Mouse (Mus musculus): ENCODE measurements around the gene Hyal2. TPM values are rescaled to one million over a fixed set of nuclear protein-coding genes. Genes with fewer than 3 reads are reported as not detected.

Hyal2 gene
- total and polyA plus RNA-seq, 3 experiments, result 40.2 to 43.6 (median 40.8) TPM

- WGBS, result 45% methylated on average over 4 of the region's 4 CpGs
- Histone ChIP-seq H3K9ac (ENCODE audit: low read depth, low read length) (no peak overlapping the region), H3K36me3 (ENCODE audit: control insufficient read depth, insufficient read depth, low read length) (peaks cover 10% of the 10 kb centered on the region), H3K27me3 (ENCODE audit: control insufficient read depth, insufficient read depth, low read length) (no peaks in the 10 kb centered on the region), H3K27ac (no peak overlapping the region), H3K79me2 (replicated peaks; ENCODE audit: control insufficient read depth, insufficient read depth, low read length) (no peaks in the 10 kb centered on the region), H3K4me3 (no peak overlapping the region), H3K4me1 (ENCODE audit: control insufficient read depth, insufficient read depth, low read length) (peaks cover 34% of the 10 kb centered on the region)
- intact Hi-C loops (cut with DNase I), result no loop called here
- no peak for DNase-seq
- TF ChIP-seq POLR2A (IDR thresholded peaks at IDR 0.05; ENCODE audit: insufficient read depth, low read depth, low read length) (no peak), CTCF (IDR thresholded peaks at IDR 0.05) (no peak), EP300 (IDR thresholded peaks at IDR 0.05; ENCODE audit: insufficient read depth, low read depth, low read length) (no peak)
Measured at GRCm38 (mm10) chr9:107615035-107615434, 47.3 kb downstream of the Hyal2 start.

- Histone ChIP-seq H3K36me3 (ENCODE audit: control insufficient read depth, insufficient read depth, low read length) (peaks cover 17% of the 10 kb centered on the region), H3K4me1 (ENCODE audit: control insufficient read depth, insufficient read depth, low read length) (peaks cover 35% of the 10 kb centered on the region), H3K79me2 (replicated peaks; ENCODE audit: control insufficient read depth, insufficient read depth, low read length) (no peaks in the 10 kb centered on the region; the same call in 1 of the 2 replicates), H3K9ac (ENCODE audit: low read depth, low read length) (no peak overlapping the region), H3K27ac (peak overlapping the region; percentile 76), H3K27me3 (ENCODE audit: control insufficient read depth, insufficient read depth, low read length) (no peaks in the 10 kb centered on the region), H3K4me3 (no peak overlapping the region)
- TF ChIP-seq POLR2A (IDR thresholded peaks at IDR 0.05; ENCODE audit: insufficient read depth, low read depth, low read length) (no peak), CTCF (IDR thresholded peaks at IDR 0.05) (peak; percentile 43)
- WGBS, result 72% methylated on average over 2 of the region's 2 CpGs
- no peak for DNase-seq
- intact Hi-C loops (cut with DNase I), result no loop called here
Measured at GRCm38 (mm10) chr9:107617461-107617860, 49.7 kb downstream of the Hyal2 start.

- H3K79me2 ChIP-seq (replicated peaks; ENCODE audit: control insufficient read depth, insufficient read depth, low read length), result no peaks in the 10 kb centered on the region; the same call in 1 of the 2 replicates
- H3K4me1 ChIP-seq (ENCODE audit: control insufficient read depth, insufficient read depth, low read length), result peaks cover 35% of the 10 kb centered on the region
- H3K36me3 ChIP-seq (ENCODE audit: control insufficient read depth, insufficient read depth, low read length), result peaks cover 17% of the 10 kb centered on the region
- 38% methylated on average over 6 of the region's 6 CpGs for WGBS
- H3K27ac ChIP-seq, result peak overlapping the region; percentile 76
- no peaks in the 10 kb centered on the region for H3K27me3 ChIP-seq (ENCODE audit: control insufficient read depth, insufficient read depth, low read length)
- TF ChIP-seq CTCF (IDR thresholded peaks at IDR 0.05) (no peak), POLR2A (IDR thresholded peaks at IDR 0.05; ENCODE audit: insufficient read depth, low read depth, low read length) (no peak)
- intact Hi-C loops (cut with DNase I), result no loop called here
- no peak for DNase-seq
- H3K9ac ChIP-seq (ENCODE audit: low read depth, low read length), result no peak overlapping the region
- no peak overlapping the region for H3K4me3 ChIP-seq
Measured at GRCm38 (mm10) chr9:107618098-107618497, 50.4 kb downstream of the Hyal2 start.

- Histone ChIP-seq H3K9ac (ENCODE audit: low read depth, low read length) (peak overlapping the region; percentile 50), H3K27ac (peak overlapping the region; percentile 76), H3K4me1 (ENCODE audit: control insufficient read depth, insufficient read depth, low read length) (peaks cover 39% of the 10 kb centered on the region), H3K36me3 (ENCODE audit: control insufficient read depth, insufficient read depth, low read length) (peaks cover 21% of the 10 kb centered on the region), H3K79me2 (replicated peaks; ENCODE audit: control insufficient read depth, insufficient read depth, low read length) (no peaks in the 10 kb centered on the region; the same call in 1 of the 2 replicates), H3K4me3 (no peak overlapping the region), H3K27me3 (ENCODE audit: control insufficient read depth, insufficient read depth, low read length) (no peaks in the 10 kb centered on the region)
- intact Hi-C loops (cut with DNase I), result no loop called here
- DNase-seq, result peak; percentile 64 to 77
- 7% methylated on average over 13 of the region's 13 CpGs for WGBS
- peak; percentile 42; the same call in 1 of the 2 replicates for TF ChIP-seq POLR2A (IDR thresholded peaks at IDR 0.05; ENCODE audit: insufficient read depth, low read depth, low read length)
- TF ChIP-seq EP300 (IDR thresholded peaks at IDR 0.05; ENCODE audit: insufficient read depth, low read depth, low read length), result peak; percentile 99
- TF ChIP-seq CTCF (IDR thresholded peaks at IDR 0.05), result no peak
Measured at GRCm38 (mm10) chr9:107618778-107619545, 51.2 kb downstream of the Hyal2 start.

GRCm38 (mm10) chr9:107619546-107619879 is 51.8 kb downstream of the Hyal2 start:
- Histone ChIP-seq H3K27me3 (ENCODE audit: control insufficient read depth, insufficient read depth, low read length) (no peaks in the 10 kb centered on the region), H3K4me1 (ENCODE audit: control insufficient read depth, insufficient read depth, low read length) (peaks cover 44% of the 10 kb centered on the region), H3K27ac (peak overlapping the region; percentile 76), H3K9ac (ENCODE audit: low read depth, low read length) (peak overlapping the region; percentile 0; the same call in 1 of the 2 replicates), H3K79me2 (replicated peaks; ENCODE audit: control insufficient read depth, insufficient read depth, low read length) (no peaks in the 10 kb centered on the region; the same call in 1 of the 2 replicates), H3K36me3 (ENCODE audit: control insufficient read depth, insufficient read depth, low read length) (peaks cover 23% of the 10 kb centered on the region), H3K4me3 (no peak overlapping the region)
- TF ChIP-seq CTCF (IDR thresholded peaks at IDR 0.05), result no peak
- WGBS, result 25% methylated on average over 13 of the region's 13 CpGs
- intact Hi-C loops (cut with DNase I), result no loop called here
- DNase-seq, result peak; percentile 61

GRCm38 (mm10) chr9:107620954-107621353 is 53.2 kb downstream of the Hyal2 start:
- intact Hi-C loops (cut with DNase I), result no loop called here
- no peak overlapping the region for H3K9ac ChIP-seq (ENCODE audit: low read depth, low read length)
- H3K4me3 ChIP-seq, result no peak overlapping the region
- no peaks in the 10 kb centered on the region for H3K27me3 ChIP-seq (ENCODE audit: control insufficient read depth, insufficient read depth, low read length)
- TF ChIP-seq EP300 (IDR thresholded peaks at IDR 0.05; ENCODE audit: insufficient read depth, low read depth, low read length) (no peak), CTCF (IDR thresholded peaks at IDR 0.05) (no peak), POLR2A (IDR thresholded peaks at IDR 0.05; ENCODE audit: insufficient read depth, low read depth, low read length) (no peak)
- peak overlapping the region; percentile 42 for H3K27ac ChIP-seq
- H3K79me2 ChIP-seq (replicated peaks; ENCODE audit: control insufficient read depth, insufficient read depth, low read length), result no peaks in the 10 kb centered on the region; the same call in 1 of the 2 replicates
- no peak for DNase-seq
- peaks cover 23% of the 10 kb centered on the region for H3K36me3 ChIP-seq (ENCODE audit: control insufficient read depth, insufficient read depth, low read length)
- H3K4me1 ChIP-seq (ENCODE audit: control insufficient read depth, insufficient read depth, low read length), result peaks cover 56% of the 10 kb centered on the region

Other genes with a start within 250 kb of the Hyal2 start
- 10 to 100 TPM; 21.2 to 21.4 TPM for gene Hemk1, start 229.6 kb upstream of the Hyal2 start, total RNA-seq (2021)
- 30.3 and 37.0 TPM in 2 replicates for gene Hemk1, start 229.6 kb upstream of the Hyal2 start, polyA plus RNA-seq (2012; rRNA removed)
- gene 6430571L13Rik, start 227.3 kb upstream of the Hyal2 start, total RNA-seq (2021), result 1 to 10 TPM; 5.2 to 6.5 TPM
- gene 6430571L13Rik, start 227.3 kb upstream of the Hyal2 start, polyA plus RNA-seq (2012; rRNA removed), result 4.1 and 5.0 TPM in 2 replicates
- gene Cacna2d2, start 168.3 kb upstream of the Hyal2 start, total RNA-seq (2021), result 10 to 100 TPM; 12.9 to 14.1 TPM
- 10.5 and 13.3 TPM in 2 replicates for gene Cacna2d2, start 168.3 kb upstream of the Hyal2 start, polyA plus RNA-seq (2012; rRNA removed)
- 10 to 100 TPM; 20.3 to 22.9 TPM for gene Tmem115, start 34.0 kb upstream of the Hyal2 start, total RNA-seq (2021)
- gene Tmem115, start 34.0 kb upstream of the Hyal2 start, polyA plus RNA-seq (2012; rRNA removed), result 25.9 and 28.3 TPM in 2 replicates
- 1 to 10 TPM; 3.2 to 4.3 TPM for gene Cyb561d2, start 25.8 kb upstream of the Hyal2 start, total RNA-seq (2021)
- gene Cyb561d2, start 25.8 kb upstream of the Hyal2 start, polyA plus RNA-seq (2012; rRNA removed), result 10.6 and 11.0 TPM in 2 replicates
- gene Nprl2, start 25.7 kb upstream of the Hyal2 start, total RNA-seq (2021), result 10 to 100 TPM; 17.2 to 22.1 TPM
- gene Nprl2, start 25.7 kb upstream of the Hyal2 start, polyA plus RNA-seq (2012; rRNA removed), result 33.6 and 40.9 TPM in 2 replicates
- gene Zmynd10, start 20.6 kb upstream of the Hyal2 start, total RNA-seq (2021), result not detected
- gene Zmynd10, start 20.6 kb upstream of the Hyal2 start, polyA plus RNA-seq (2012; rRNA removed), result 0.64 and 1.3 TPM in 2 replicates
- gene Rassf1, start 16.4 kb upstream of the Hyal2 start, total RNA-seq (2021), result 10 to 100 TPM; 12.6 to 13.4 TPM
- gene Rassf1, start 16.4 kb upstream of the Hyal2 start, polyA plus RNA-seq (2012; rRNA removed), result 15.5 and 18.5 TPM in 2 replicates
- 10 to 100 TPM; 31.7 to 39.1 TPM for gene Tusc2, start 4.7 kb upstream of the Hyal2 start, total RNA-seq (2021)
- 45.8 and 60.4 TPM in 2 replicates for gene Tusc2, start 4.7 kb upstream of the Hyal2 start, polyA plus RNA-seq (2012; rRNA removed)
- 1 to 10 TPM; 5.1 to 5.9 TPM for gene Hyal1, start 9.0 kb downstream of the Hyal2 start, total RNA-seq (2021)
- 6.9 and 8.2 TPM in 2 replicates for gene Hyal1, start 9.0 kb downstream of the Hyal2 start, polyA plus RNA-seq (2012; rRNA removed)
- gene Naa80, start 10.9 kb downstream of the Hyal2 start, total RNA-seq (2021), result 10 to 100 TPM; 14.9 to 17.4 TPM
- gene Naa80, start 10.9 kb downstream of the Hyal2 start, polyA plus RNA-seq (2012; rRNA removed), result 30.0 and 45.4 TPM in 2 replicates
- under 1 TPM; 0.29 to 0.34 TPM for gene Hyal3, start 12.9 kb downstream of the Hyal2 start, total RNA-seq (2021)
- gene Hyal3, start 12.9 kb downstream of the Hyal2 start, polyA plus RNA-seq (2012; rRNA removed), result 0.26 and 0.31 TPM in 2 replicates
- gene Ifrd2, start 19.7 kb downstream of the Hyal2 start, total RNA-seq (2021), result 10 to 100 TPM; 39.9 to 51.4 TPM
- 43.7 and 54.5 TPM in 2 replicates for gene Ifrd2, start 19.7 kb downstream of the Hyal2 start, polyA plus RNA-seq (2012; rRNA removed)
- 10 to 100 TPM; 19.9 to 24.2 TPM for gene Sema3b, start 41.3 kb downstream of the Hyal2 start, total RNA-seq (2021)
- gene Sema3b, start 41.3 kb downstream of the Hyal2 start, polyA plus RNA-seq (2012; rRNA removed), result 33.7 and 39.1 TPM in 2 replicates
- 100 to 1,000 TPM; 243 to 250 TPM for gene Gnai2, start 67.4 kb downstream of the Hyal2 start, total RNA-seq (2021)
- gene Gnai2, start 67.4 kb downstream of the Hyal2 start, polyA plus RNA-seq (2012; rRNA removed), result 311 and 386 TPM in 2 replicates
- 10 to 100 TPM; 71.5 to 88.3 TPM for gene Slc38a3, start 101.6 kb downstream of the Hyal2 start, total RNA-seq (2021)
- gene Slc38a3, start 101.6 kb downstream of the Hyal2 start, polyA plus RNA-seq (2012; rRNA removed), result 162 and 314 TPM in 2 replicates
- not detected for gene Gnat1, start 111.8 kb downstream of the Hyal2 start, total RNA-seq (2021)
- not detected in 2 replicates for gene Gnat1, start 111.8 kb downstream of the Hyal2 start, polyA plus RNA-seq (2012; rRNA removed)
- 10 to 100 TPM; 13.4 to 16.8 TPM for gene Sema3f, start 142.5 kb downstream of the Hyal2 start, total RNA-seq (2021)
- gene Sema3f, start 142.5 kb downstream of the Hyal2 start, polyA plus RNA-seq (2012; rRNA removed), result 29.1 and 31.8 TPM in 2 replicates
- gene Rbm5, start 203.1 kb downstream of the Hyal2 start, total RNA-seq (2021), result 10 to 100 TPM; 38.9 to 54.6 TPM
- 50.5 and 68.3 TPM in 2 replicates for gene Rbm5, start 203.1 kb downstream of the Hyal2 start, polyA plus RNA-seq (2012; rRNA removed)